Mouse (Mus musculus) intestine, embryonic 14.5 days (tissue): ENCODE results near the gene Ctbp2. TPM values are rescaled to one million over a fixed set of nuclear protein-coding genes. Genes with fewer than 3 reads are reported as not detected.

Source experiments
- ATAC-seq: fragments of 200-750 bp; cut with Nextera tagmentation; replicated peaks from 2 replicates; pipeline ENCODE4 v1.8.0; 2017; ENCODE audit warnings: low read depth, moderate number of reproducible peaks, moderate TSS enrichment, moderate library complexity; ENCODE audit not compliant: low FRiP score, low TSS enrichment
- DNase-seq: peaks from one replicate; pipeline ENCODE4 v3.0.0-alpha.2; 2018; ENCODE audit warnings: low spot score
- H3K27ac ChIP-seq: fragments of 300-500 bp; sonication (generic); 2 replicates; pipeline ENCODE4 v1.5.1; 2014; ENCODE audit warnings: low read depth, mild to moderate bottlenecking, control low read depth
- H3K27me3 ChIP-seq: fragments of 300-500 bp; sonication (generic); replicated peaks from 2 replicates; pipeline ENCODE4 v1.6.1; 2014; ENCODE audit warnings: low read length, control low read depth; ENCODE audit not compliant: control insufficient read depth, insufficient read depth
- H3K36me3 ChIP-seq: fragments of 300-500 bp; sonication (generic); 2 replicates; pipeline ENCODE4 v1.6.1; 2014; ENCODE audit warnings: low read length, control low read depth; ENCODE audit not compliant: control insufficient read depth, insufficient read depth
- H3K4me1 ChIP-seq: fragments of 300-500 bp; sonication (generic); replicated peaks from 2 replicates; pipeline ENCODE4 v1.6.1; 2014; ENCODE audit warnings: low read length, control low read depth, mixed read lengths; ENCODE audit not compliant: control insufficient read depth, insufficient read depth
- H3K4me2 ChIP-seq: fragments of 300-500 bp; sonication (generic); 2 replicates; pipeline ENCODE4 v1.6.1; 2014; ENCODE audit warnings: low read length
- H3K4me3 ChIP-seq: fragments of 300-500 bp; sonication (generic); 2 replicates; pipeline ENCODE4 v1.5.1; 2014; ENCODE audit warnings: low read depth, low read length, control low read depth, mixed read lengths
- H3K9ac ChIP-seq: fragments of 300-500 bp; sonication (generic); 2 replicates; pipeline ENCODE4 v1.6.1; 2014; ENCODE audit warnings: mild to moderate bottlenecking, low read length
- H3K9me3 ChIP-seq: fragments of 300-500 bp; sonication (generic); 2 replicates; pipeline ENCODE4 v1.6.1; 2016; ENCODE audit warnings: low read length, control low read depth; ENCODE audit not compliant: control insufficient read depth
- WGBS: fragments of 180-500 bp; shearing (Covaris S2); extraction: QIAGEN DNeasy Blood & Tissue Kit; methylation state at CpG from one replicate; pipeline ENCODE4 v1.1.7; 2014; 5-methylcytosine and 5-hydroxymethylcytosine counted together
- polyA plus RNA-seq: library from polyadenylated mRNA; unstranded; fragments of >200 nt; fragmentation: Nextera tagmentation; extraction: Ambion mirVana; gene quantifications from 2 replicates; pipeline ENCODE4 v1.2.1, GENCODE M21; 2014

Ctbp2 gene
- polyA plus RNA-seq, 1 experiment from 2014 or later, result 117 TPM

DNA sequence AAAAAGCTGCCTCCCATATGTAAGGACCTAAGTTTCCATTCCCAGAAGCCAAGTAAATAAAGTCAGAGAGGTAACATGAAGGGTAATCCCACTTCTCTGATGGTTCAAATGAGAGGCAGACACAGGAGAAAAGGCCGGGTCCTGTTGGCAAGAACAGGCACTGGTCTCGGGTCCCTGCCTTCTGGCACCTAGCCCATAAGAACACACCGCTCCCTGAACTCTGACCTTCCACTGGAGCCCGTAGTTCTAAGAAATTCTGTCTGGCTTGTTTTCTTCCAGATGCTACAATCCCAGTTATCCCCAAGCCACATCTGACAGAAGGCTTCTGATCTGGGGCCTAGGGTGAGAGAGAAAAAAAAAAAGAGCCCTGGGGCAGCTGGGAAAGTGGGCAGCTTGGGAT, 35.7 kb downstream of the Ctbp2 start:
- peak overlapping the region; percentile 30 for H3K4me2 ChIP-seq
- 0 out of 2 replicates have a peak overlapping the region, but pooled peaks have one; percentile 5 for H3K9ac ChIP-seq

DNA sequence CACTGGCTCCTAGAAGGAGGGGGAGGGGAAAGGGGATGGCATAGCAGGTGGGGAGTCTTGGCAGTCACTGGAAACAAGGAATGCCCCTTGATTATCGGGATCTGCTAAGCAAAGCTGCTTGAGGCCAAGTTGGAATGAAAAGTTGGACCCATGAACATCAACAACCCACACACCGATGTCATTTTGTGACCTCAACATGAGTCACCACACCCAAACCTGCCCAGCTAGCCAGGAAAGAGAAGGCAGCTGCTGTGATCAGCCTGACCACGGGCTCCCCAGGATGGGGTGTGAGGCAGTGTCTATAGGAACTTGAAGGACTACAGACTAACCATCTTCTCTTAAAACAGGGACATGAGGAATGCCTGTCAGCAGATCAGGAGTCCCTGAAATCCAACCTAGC, 38.7 kb downstream of the Ctbp2 start:
- Histone ChIP-seq H3K9ac (no peak overlapping the region), H3K27ac (no peak overlapping the region), H3K36me3 (0 out of 2 replicates have a peak, but pooled peaks cover 7% of the 10 kb centered on the region), H3K9me3 (no peaks in the 10 kb centered on the region), H3K27me3 (no peaks in the 10 kb centered on the region), H3K4me3 (no peak overlapping the region), H3K4me1 (peaks cover 15% of the 10 kb centered on the region), H3K4me2 (no peak overlapping the region)
- WGBS, result 83% methylated on average over 3 of the region's 3 CpGs
- ATAC-seq, result no peak
- DNase-seq, result no peak

More for the DNA sequence above, 35.7 kb downstream of the Ctbp2 start:
- Histone ChIP-seq H3K27me3 (no peaks in the 10 kb centered on the region), H3K9me3 (no peaks in the 10 kb centered on the region), H3K4me1 (peaks cover 18% of the 10 kb centered on the region), H3K4me3 (no peak overlapping the region), H3K36me3 (no peaks in the 10 kb centered on the region), H3K27ac (peak overlapping the region; percentile 84)
- DNase-seq, result no peak
- no peak for ATAC-seq
- 50% methylated on average over 4 of the region's 4 CpGs for WGBS

DNA sequence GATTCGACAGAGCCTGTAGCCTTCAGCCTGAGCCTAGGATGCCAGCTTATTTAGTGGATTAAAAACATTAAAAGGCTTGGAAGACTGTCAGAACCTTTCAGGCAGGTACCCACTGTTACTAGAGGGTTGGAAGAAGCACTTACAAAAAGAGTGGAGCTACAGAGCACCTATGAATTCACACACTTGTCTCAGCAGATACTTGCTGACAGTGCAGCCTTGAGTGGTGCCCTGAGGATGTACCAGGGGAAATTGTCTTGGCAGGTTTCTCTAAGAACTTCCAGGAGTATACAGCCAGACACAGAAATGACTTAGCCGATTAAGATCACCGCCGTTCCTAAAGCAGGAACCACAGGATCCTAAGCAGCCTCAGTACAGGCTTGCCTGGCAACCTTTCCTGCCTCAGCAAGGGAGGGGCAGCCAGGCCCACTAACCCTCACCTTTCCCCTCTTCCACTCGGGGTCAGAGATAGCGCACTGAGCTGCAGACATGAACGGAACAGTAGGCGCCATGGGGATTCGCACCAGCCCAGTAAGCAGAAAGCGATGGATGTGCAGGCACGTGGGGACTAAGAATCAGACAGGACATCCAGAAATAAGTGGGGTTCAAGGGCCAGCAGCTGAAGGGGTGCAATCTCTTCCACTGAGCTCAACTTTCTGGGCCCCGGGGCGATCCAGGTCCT, 40.1 kb downstream of the Ctbp2 start:
- H3K9me3 ChIP-seq, result no peaks in the 10 kb centered on the region
- no peak overlapping the region for H3K9ac ChIP-seq
- H3K27me3 ChIP-seq, result no peaks in the 10 kb centered on the region
- peaks cover 7% of the 10 kb centered on the region for H3K4me1 ChIP-seq
- 0 out of 2 replicates have a peak, but pooled peaks cover 19% of the 10 kb centered on the region for H3K36me3 ChIP-seq
- no peak overlapping the region for H3K4me2 ChIP-seq
- 82% methylated on average over 13 of the region's 13 CpGs for WGBS
- ATAC-seq (no peak), DNase-seq (no peak)
- no peak overlapping the region for H3K27ac ChIP-seq
- no peak overlapping the region for H3K4me3 ChIP-seq

DNA sequence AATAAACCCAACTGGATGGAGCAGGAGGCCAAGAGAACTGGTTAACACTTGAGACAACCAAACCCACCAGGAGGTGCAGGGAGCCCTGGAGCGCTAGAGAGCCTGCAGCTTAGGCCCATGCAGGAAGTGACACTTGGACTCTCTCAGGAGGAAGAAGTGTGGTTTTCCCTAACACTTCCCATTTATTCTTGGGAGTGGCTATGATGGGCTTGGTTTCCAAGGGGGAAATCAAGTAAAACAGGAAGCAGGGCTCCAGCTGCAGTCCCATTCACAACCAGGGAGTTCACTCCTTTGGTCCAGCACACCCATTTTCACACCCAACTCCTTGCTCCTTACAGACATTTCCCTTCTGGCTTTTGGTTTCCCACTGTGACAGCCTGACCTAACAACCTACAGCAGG, 45.2 kb downstream of the Ctbp2 start:
- WGBS, result 89% methylated on average over 1 of the region's 1 CpGs
- no peak overlapping the region for H3K27ac ChIP-seq
- DNase-seq, result no peak

DNA sequence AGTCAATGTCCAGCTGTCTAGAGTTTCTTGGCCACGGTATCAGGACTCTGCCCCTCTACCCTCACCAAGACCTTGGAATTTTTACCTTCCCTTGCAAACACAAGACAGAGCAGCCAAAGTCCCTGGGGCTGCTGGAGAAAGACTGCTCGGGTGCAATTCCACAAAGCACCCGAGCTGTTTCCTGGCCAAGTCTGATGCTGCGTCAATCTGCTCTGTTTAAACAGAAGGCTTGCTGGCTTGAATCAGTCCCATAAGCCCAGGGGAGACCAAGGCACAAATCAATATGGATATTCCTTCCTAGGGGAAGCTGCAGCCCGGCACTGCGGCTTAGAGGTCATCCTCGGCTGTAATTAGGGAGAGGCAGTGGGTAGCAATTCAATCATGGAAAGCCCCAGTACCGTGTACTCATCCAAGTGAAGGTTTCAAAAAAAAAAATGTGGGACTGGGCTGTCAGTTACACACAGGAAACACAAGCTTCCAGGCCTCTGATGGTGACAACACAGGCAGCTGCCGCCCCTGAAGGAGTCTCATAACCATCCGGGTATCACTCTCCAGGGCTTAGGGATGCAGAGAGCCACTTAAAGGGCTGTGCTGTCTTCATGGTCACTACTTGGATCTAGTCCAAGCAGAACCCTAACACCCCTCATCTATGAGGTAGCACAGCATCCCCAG, 49.6 kb downstream of the Ctbp2 start:
- H3K27me3 ChIP-seq, result no peaks in the 10 kb centered on the region
- H3K27ac ChIP-seq, result no peak overlapping the region
- H3K4me3 ChIP-seq, result no peak overlapping the region
- no peaks in the 10 kb centered on the region for H3K4me1 ChIP-seq
- peaks cover 45% of the 10 kb centered on the region for H3K36me3 ChIP-seq
- ATAC-seq, result no peak
- no peak for DNase-seq
- no peaks in the 10 kb centered on the region for H3K9me3 ChIP-seq
- H3K9ac ChIP-seq, result no peak overlapping the region
- WGBS, result 71% methylated on average over 10 of the region's 10 CpGs
- H3K4me2 ChIP-seq, result no peak overlapping the region

More for the DNA sequence above, 45.2 kb downstream of the Ctbp2 start:
- Histone ChIP-seq H3K36me3 (peaks cover 32% of the 10 kb centered on the region; the same call in 1 of the 2 replicates), H3K4me2 (no peak overlapping the region), H3K9me3 (no peaks in the 10 kb centered on the region), H3K9ac (no peak overlapping the region), H3K27me3 (no peaks in the 10 kb centered on the region), H3K4me3 (no peak overlapping the region), H3K4me1 (no peaks in the 10 kb centered on the region)
- no peak for ATAC-seq

DNA sequence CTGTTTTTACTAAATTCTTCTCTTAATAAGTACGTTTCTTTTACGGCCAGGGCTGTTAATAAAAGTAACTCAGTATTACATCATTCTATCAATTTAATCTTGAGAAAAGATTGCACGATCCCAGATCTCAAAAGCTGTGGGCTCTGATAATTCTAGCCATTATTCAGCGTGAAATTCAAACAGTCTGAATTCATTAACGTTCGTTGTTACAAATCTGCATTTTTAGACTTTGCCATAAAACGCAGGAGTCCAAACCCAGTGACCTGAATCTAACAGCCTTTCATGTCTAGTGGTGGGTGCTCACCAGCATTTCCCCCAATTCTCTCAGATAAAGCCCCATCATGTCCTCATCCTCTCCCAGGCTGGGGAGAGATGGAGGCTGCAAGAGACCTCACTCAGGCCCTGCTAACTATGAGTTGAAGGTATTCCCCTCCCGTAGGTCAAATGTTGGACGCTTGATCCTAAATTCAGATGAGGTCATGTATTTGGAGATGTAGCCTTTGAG, 51.0 kb downstream of the Ctbp2 start:
- Histone ChIP-seq H3K36me3 (peaks cover 36% of the 10 kb centered on the region), H3K27ac (no peak overlapping the region), H3K27me3 (no peaks in the 10 kb centered on the region), H3K4me3 (no peak overlapping the region), H3K9me3 (no peaks in the 10 kb centered on the region), H3K4me1 (no peaks in the 10 kb centered on the region), H3K4me2 (no peak overlapping the region), H3K9ac (no peak overlapping the region)
- DNase-seq, result no peak
- no peak for ATAC-seq
- 87% methylated on average over 9 of the region's 9 CpGs for WGBS

DNA sequence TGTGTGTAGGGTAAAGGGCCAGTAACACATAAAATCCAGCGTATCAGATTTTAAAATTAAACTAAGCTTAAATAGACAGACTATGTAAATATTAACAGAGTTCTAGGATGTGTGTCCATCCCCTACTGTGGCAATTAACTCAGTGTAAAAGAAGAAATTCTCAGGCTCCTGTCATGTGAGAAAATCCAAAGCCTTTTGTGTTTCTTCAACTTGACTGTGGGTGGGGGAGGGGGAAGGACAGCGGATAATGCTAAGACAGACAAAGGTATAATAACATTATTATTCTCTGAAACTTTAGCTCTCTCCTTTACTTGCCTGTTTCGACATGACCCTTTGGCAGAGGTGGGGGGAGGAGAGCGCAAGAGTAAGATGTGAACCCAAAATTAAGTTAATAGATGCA, 51.6 kb downstream of the Ctbp2 start:
- no peak for ATAC-seq

DNA sequence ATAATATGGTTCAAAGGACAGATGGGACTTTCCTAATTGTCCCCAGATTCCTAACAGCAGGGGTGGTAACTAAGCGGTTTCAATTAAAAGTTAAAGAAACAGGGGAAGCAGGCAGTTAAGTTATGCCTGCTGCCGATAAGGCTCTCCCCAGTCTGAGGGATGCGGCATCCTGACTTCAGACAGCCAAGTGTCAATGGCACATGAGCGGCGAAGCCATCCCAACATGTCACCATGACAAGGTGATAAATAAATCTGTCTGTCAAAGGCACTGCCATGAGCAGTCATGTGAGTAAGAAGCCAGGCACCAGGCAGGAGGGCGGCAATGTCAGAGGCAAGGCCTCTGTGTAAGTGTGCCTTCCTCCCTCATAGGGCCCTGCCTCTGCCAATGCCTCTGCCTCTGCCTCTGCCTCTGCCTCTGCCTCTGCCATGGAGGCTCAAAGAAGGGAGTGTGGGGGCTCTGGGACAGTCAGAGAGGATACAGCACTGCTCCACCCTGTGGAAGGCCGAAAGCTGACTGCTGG, 56.8 kb downstream of the Ctbp2 start:
- Histone ChIP-seq H3K36me3 (peaks cover 50% of the 10 kb centered on the region), H3K4me1 (0 out of 2 replicates have a peak, but pooled peaks cover 8% of the 10 kb centered on the region), H3K4me2 (no peak overlapping the region), H3K27ac (no peak overlapping the region), H3K27me3 (no peaks in the 10 kb centered on the region), H3K9me3 (no peaks in the 10 kb centered on the region), H3K9ac (no peak overlapping the region), H3K4me3 (no peak overlapping the region)
- WGBS, result 80% methylated on average over 7 of the region's 7 CpGs
- ATAC-seq (no peak), DNase-seq (no peak)

More for the DNA sequence above, 51.6 kb downstream of the Ctbp2 start:
- Histone ChIP-seq H3K9me3 (no peaks in the 10 kb centered on the region), H3K4me2 (no peak overlapping the region), H3K9ac (no peak overlapping the region), H3K4me3 (no peak overlapping the region), H3K27me3 (no peaks in the 10 kb centered on the region), H3K36me3 (peaks cover 42% of the 10 kb centered on the region), H3K4me1 (no peaks in the 10 kb centered on the region), H3K27ac (no peak overlapping the region)
- no peak for DNase-seq
- WGBS, result 86% methylated on average over 4 of the region's 4 CpGs
